Mouse (Mus musculus): ENCODE measurements around the gene Pmfbp1. TPM values are rescaled to one million over a fixed set of nuclear protein-coding genes. Genes with fewer than 3 reads are reported as not detected.
"Not testable (repeated sequence)": the region's sequence is repeated elsewhere in the genome, so short reads cannot be mapped to it uniquely, and the experiment has no call there.

The Pmfbp1 gene
- not detected in 2 replicates for polyA plus RNA-seq (2015; fragmentation: Nextera tagmentation; extraction: Ambion mirVana)

- H3K36me3 ChIP-seq, result no peaks in the 10 kb centered on the region
- H3K4me3 ChIP-seq, result no peak within 1 kb of the TSS
- H3K9ac ChIP-seq, result no peak within 1 kb of the TSS
- H3K9me3 ChIP-seq, result no peaks in the 10 kb centered on the region
- ATAC-seq (ENCODE audit: borderline replicate concordance, extremely low read depth, low FRiP score, low TSS enrichment), result no peak
- no peak within 1 kb of the TSS for H3K4me2 ChIP-seq
- 0 out of 2 replicates have a peak, but pooled peaks cover 4% of the 10 kb centered on the region for H3K4me1 ChIP-seq
- no peak within 1 kb of the TSS for H3K27ac ChIP-seq
- 91% methylated on average over 6 of the region's 6 CpGs for WGBS
- H3K27me3 ChIP-seq, result no peaks in the 10 kb centered on the region
Measured at GRCm38 (mm10) chr8:109493727-109494126, at the start of gene Pmfbp1. Gene Pmfbp1, plus strand, starts transcription at chr8:109494027.

- not testable (repeated sequence) for H3K36me3 ChIP-seq; ATAC-seq (ENCODE audit: borderline replicate concordance, extremely low read depth, low FRiP score, low TSS enrichment); H3K4me3 ChIP-seq; H3K4me1 ChIP-seq; H3K9ac ChIP-seq; H3K27me3 ChIP-seq; H3K9me3 ChIP-seq; H3K27ac ChIP-seq; H3K4me2 ChIP-seq
- 34% methylated on average over 7 of the region's 7 CpGs for WGBS
Measured at GRCm38 (mm10) chr8:109446896-109447295, 46.9 kb upstream of the Pmfbp1 start.

GRCm38 (mm10) chr8:109451000-109451399, 42.8 kb upstream of the Pmfbp1 start:
- Histone ChIP-seq H3K36me3 (no peaks in the 10 kb centered on the region), H3K9me3 (no peaks in the 10 kb centered on the region; the same call in 1 of the 2 replicates), H3K27ac (no peak overlapping the region), H3K9ac (no peak overlapping the region), H3K4me3 (no peak overlapping the region), H3K4me2 (no peak overlapping the region), H3K27me3 (no peaks in the 10 kb centered on the region), H3K4me1 (no peaks in the 10 kb centered on the region)
- no peak for ATAC-seq (ENCODE audit: borderline replicate concordance, extremely low read depth, low FRiP score, low TSS enrichment)
- WGBS, result 68% methylated on average over 7 of the region's 7 CpGs

GRCm38 (mm10) chr8:109455113-109455512, 38.7 kb upstream of the Pmfbp1 start:
- H3K4me3 ChIP-seq, result no peak overlapping the region
- H3K27me3 ChIP-seq, result no peaks in the 10 kb centered on the region
- H3K36me3 ChIP-seq, result no peaks in the 10 kb centered on the region
- H3K9ac ChIP-seq, result no peak overlapping the region
- H3K4me1 ChIP-seq, result no peaks in the 10 kb centered on the region
- ATAC-seq (ENCODE audit: borderline replicate concordance, extremely low read depth, low FRiP score, low TSS enrichment), result no peak
- no peak overlapping the region for H3K4me2 ChIP-seq
- 22% methylated on average over 2 of the region's 2 CpGs for WGBS
- H3K9me3 ChIP-seq, result no peaks in the 10 kb centered on the region; the same call in 1 of the 2 replicates
- H3K27ac ChIP-seq, result no peak overlapping the region

GRCm38 (mm10) chr8:109457387-109457786, 36.4 kb upstream of the Pmfbp1 start:
- no peak overlapping the region for H3K9ac ChIP-seq
- H3K36me3 ChIP-seq, result no peaks in the 10 kb centered on the region
- H3K4me3 ChIP-seq, result no peak overlapping the region
- H3K27ac ChIP-seq, result no peak overlapping the region
- 77% methylated on average over 8 of the region's 8 CpGs for WGBS
- no peaks in the 10 kb centered on the region for H3K27me3 ChIP-seq
- H3K4me1 ChIP-seq, result no peaks in the 10 kb centered on the region
- no peak overlapping the region for H3K4me2 ChIP-seq
- no peaks in the 10 kb centered on the region for H3K9me3 ChIP-seq
- ATAC-seq (ENCODE audit: borderline replicate concordance, extremely low read depth, low FRiP score, low TSS enrichment), result no peak

GRCm38 (mm10) chr8:109458580-109458979, 35.2 kb upstream of the Pmfbp1 start:
- peak overlapping the region; percentile 21; the same call in 1 of the 2 replicates for H3K4me2 ChIP-seq
- 64% methylated on average over 12 of the region's 12 CpGs for WGBS
- H3K27ac ChIP-seq, result no peak overlapping the region
- peaks cover 2% of the 10 kb centered on the region for H3K4me1 ChIP-seq
- no peak overlapping the region for H3K4me3 ChIP-seq
- no peaks in the 10 kb centered on the region for H3K27me3 ChIP-seq
- H3K9ac ChIP-seq, result no peak overlapping the region
- H3K36me3 ChIP-seq, result no peaks in the 10 kb centered on the region
- ATAC-seq (ENCODE audit: borderline replicate concordance, extremely low read depth, low FRiP score, low TSS enrichment), result no peak
- no peaks in the 10 kb centered on the region for H3K9me3 ChIP-seq

- no peaks in the 10 kb centered on the region for H3K9me3 ChIP-seq
- H3K27ac ChIP-seq, result no peak overlapping the region
- no peak overlapping the region for H3K9ac ChIP-seq
- no peak for ATAC-seq (ENCODE audit: borderline replicate concordance, extremely low read depth, low FRiP score, low TSS enrichment)
- H3K36me3 ChIP-seq, result no peaks in the 10 kb centered on the region
- no peaks in the 10 kb centered on the region for H3K27me3 ChIP-seq
- H3K4me2 ChIP-seq, result no peak overlapping the region
- no peak overlapping the region for H3K4me3 ChIP-seq
- peaks cover 19% of the 10 kb centered on the region for H3K4me1 ChIP-seq
- WGBS, result 14% methylated on average over 2 of the region's 2 CpGs
Measured at GRCm38 (mm10) chr8:109463075-109463474, 30.8 kb upstream of the Pmfbp1 start.

- Histone ChIP-seq H3K36me3 (no peaks in the 10 kb centered on the region), H3K27ac (no peak overlapping the region), H3K4me2 (peak overlapping the region; percentile 54), H3K27me3 (no peaks in the 10 kb centered on the region), H3K9ac (no peak overlapping the region), H3K4me1 (peaks cover 19% of the 10 kb centered on the region), H3K9me3 (no peaks in the 10 kb centered on the region), H3K4me3 (no peak overlapping the region)
- no peak for ATAC-seq (ENCODE audit: borderline replicate concordance, extremely low read depth, low FRiP score, low TSS enrichment)
- 5% methylated on average over 13 of the region's 13 CpGs for WGBS
Measured at GRCm38 (mm10) chr8:109463677-109464313, 30.0 kb upstream of the Pmfbp1 start.

GRCm38 (mm10) chr8:109464451-109464891, 29.4 kb upstream of the Pmfbp1 start:
- peaks cover 19% of the 10 kb centered on the region for H3K4me1 ChIP-seq
- 12% methylated on average over 15 of the region's 15 CpGs for WGBS
- no peaks in the 10 kb centered on the region for H3K27me3 ChIP-seq
- H3K4me3 ChIP-seq, result peak overlapping the region; percentile 16
- no peak overlapping the region for H3K9ac ChIP-seq
- H3K4me2 ChIP-seq, result peak overlapping the region; percentile 54
- H3K9me3 ChIP-seq, result no peaks in the 10 kb centered on the region
- no peak overlapping the region for H3K27ac ChIP-seq
- no peaks in the 10 kb centered on the region for H3K36me3 ChIP-seq
- ATAC-seq (ENCODE audit: borderline replicate concordance, extremely low read depth, low FRiP score, low TSS enrichment), result peak; percentile 83; the same call in 1 of the 2 replicates

- no peak overlapping the region for H3K9ac ChIP-seq
- no peak for ATAC-seq (ENCODE audit: borderline replicate concordance, extremely low read depth, low FRiP score, low TSS enrichment)
- H3K9me3 ChIP-seq, result no peaks in the 10 kb centered on the region
- peaks cover 19% of the 10 kb centered on the region for H3K4me1 ChIP-seq
- no peak overlapping the region for H3K4me3 ChIP-seq
- no peaks in the 10 kb centered on the region for H3K27me3 ChIP-seq
- peak overlapping the region; percentile 54; the same call in 1 of the 2 replicates for H3K4me2 ChIP-seq
- H3K36me3 ChIP-seq, result no peaks in the 10 kb centered on the region
- WGBS, result 53% methylated on average over 3 of the region's 3 CpGs
- no peak overlapping the region for H3K27ac ChIP-seq
Measured at GRCm38 (mm10) chr8:109465056-109465455, 28.8 kb upstream of the Pmfbp1 start.

GRCm38 (mm10) chr8:109465761-109466160, 28.1 kb upstream of the Pmfbp1 start:
- no peak for ATAC-seq (ENCODE audit: borderline replicate concordance, extremely low read depth, low FRiP score, low TSS enrichment)
- H3K9me3 ChIP-seq, result no peaks in the 10 kb centered on the region
- H3K4me2 ChIP-seq, result no peak overlapping the region
- H3K27me3 ChIP-seq, result no peaks in the 10 kb centered on the region
- H3K27ac ChIP-seq, result no peak overlapping the region
- H3K9ac ChIP-seq, result no peak overlapping the region
- no peak overlapping the region for H3K4me3 ChIP-seq
- H3K36me3 ChIP-seq, result no peaks in the 10 kb centered on the region
- 68% methylated on average over 3 of the region's 3 CpGs for WGBS
- peaks cover 19% of the 10 kb centered on the region for H3K4me1 ChIP-seq

GRCm38 (mm10) chr8:109467516-109467915, 26.3 kb upstream of the Pmfbp1 start:
- Histone ChIP-seq H3K9me3 (no peaks in the 10 kb centered on the region), H3K9ac (no peak overlapping the region), H3K27ac (no peak overlapping the region), H3K4me2 (no peak overlapping the region), H3K27me3 (no peaks in the 10 kb centered on the region), H3K4me1 (peaks cover 19% of the 10 kb centered on the region), H3K4me3 (no peak overlapping the region), H3K36me3 (no peaks in the 10 kb centered on the region)
- no peak for ATAC-seq (ENCODE audit: borderline replicate concordance, extremely low read depth, low FRiP score, low TSS enrichment)
- 19% methylated on average over 5 of the region's 5 CpGs for WGBS

Measured in lung, embryonic 15.5 days (tissue).